Mouse (Mus musculus) G1E-ER4 (cell line): Measurements from ENCODE around the gene Leng9. TPM values are rescaled to one million over a fixed set of nuclear protein-coding genes. Genes with fewer than 3 reads are reported as not detected.

Experiments
- GATA1 ChIP-seq: IDR thresholded peaks from one replicate; pipeline ENCODE4 v1.8.0; 2012; ENCODE audit warnings: low read length, inconsistent platforms
- polyA plus RNA-seq: library from polyadenylated mRNA; stranded (reverse); fragments of >175 nt; gene quantifications from 2 replicates; pipeline ENCODE4 v1.2.3, GENCODE M21; 2012

The Leng9 gene
- polyA plus RNA-seq, 1 experiment = 3.7 TPM

DNA sequence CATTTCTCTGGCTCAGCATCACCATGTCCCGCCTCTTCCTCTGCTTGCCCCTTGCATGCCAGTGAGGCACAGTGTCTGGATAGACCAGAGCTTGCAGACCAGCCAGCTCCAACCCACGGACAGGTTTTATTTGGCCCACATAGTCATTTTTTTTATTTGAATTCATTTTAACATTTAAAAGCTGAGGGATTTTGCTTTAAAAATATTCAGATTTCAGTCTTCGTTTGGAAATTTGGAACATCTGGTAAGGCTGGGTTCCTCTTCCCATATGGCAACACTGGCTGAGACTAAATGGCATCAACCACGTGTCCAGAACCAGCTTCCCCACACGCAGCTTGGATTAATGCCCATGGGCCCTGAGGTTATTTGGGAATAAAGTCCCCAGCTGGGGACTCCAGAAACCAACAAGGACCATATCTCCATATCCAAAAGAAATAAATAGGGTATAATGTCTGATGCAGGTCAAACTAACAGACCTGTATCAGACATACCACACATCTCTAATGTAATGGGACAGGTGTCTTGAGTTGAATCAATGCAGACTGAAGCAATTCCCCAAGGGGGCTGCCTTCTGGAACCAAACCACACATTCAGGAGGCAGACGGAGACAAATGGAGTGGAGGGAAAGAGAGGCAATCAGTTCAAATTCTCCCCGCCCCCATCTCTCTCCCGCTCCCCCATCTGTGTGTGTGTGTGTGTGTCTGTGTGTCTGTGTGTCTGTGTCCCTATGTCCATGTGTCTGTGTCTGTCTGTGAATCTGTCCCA lies 32.9 kb downstream of the Leng9 start:
- no peak for TF ChIP-seq GATA1

GRCm38 (mm10) chr7:4111766-4112165 lies 38.4 kb downstream of the Leng9 start:
- no peak for TF ChIP-seq GATA1

DNA sequence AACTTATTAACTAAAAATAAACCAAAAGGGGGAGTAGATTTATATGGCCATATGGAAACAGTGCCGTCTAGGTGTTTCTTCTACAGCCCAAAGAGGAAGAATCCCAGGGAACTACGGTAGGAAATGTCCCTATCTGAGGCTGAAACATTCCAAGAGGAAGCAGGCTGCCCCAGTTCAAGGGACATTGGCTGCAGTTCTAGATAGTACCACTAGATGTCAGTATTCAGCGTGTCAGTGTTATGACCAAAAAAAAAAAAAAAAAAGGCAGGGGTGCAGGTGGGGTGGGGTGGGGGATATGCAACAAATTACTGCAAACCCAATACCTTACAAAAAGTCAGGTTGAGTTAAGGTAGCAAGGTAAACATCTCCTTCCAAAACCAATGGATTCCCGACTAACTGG lies 46.8 kb downstream of the Leng9 start:
- TF ChIP-seq GATA1 = no peak

DNA sequence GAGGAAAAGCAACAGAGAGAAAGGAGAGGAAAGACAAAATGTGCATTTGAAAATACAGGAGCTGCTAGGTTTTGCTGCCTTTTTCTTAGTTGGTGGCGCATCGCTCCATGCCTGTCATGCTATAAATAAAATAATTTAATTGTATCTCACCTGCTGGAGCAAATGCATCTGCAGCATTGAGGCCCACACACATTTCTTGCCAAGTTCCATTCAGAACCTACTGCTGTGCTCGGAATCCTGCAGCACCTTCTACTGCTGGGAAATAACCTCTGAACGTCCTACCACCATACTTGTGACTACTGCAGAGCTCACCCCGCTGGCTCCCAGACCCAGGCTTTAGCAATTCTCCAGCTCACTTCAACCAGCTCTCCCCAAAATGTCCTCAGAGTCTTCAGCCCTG lies 49.0 kb downstream of the Leng9 start:
- no peak for TF ChIP-seq GATA1

DNA sequence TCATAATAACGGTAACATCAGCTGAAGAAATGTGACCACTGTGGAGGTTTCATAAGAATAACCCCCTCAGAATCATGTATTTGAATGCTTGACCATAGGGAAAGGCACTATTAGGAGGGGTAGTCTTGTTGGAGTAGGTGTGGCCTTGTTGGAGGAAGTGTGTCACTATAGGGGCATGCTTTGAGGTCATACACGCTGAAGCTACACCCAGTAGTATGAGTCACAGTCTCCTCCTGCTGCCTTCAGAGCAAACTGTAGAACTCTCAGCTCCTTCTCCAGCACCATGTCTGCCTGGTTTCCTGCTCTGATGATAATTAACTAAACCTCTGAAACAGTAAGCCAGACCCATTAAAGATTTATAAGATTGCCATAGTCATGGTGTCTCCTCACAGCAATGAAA lies 51.3 kb downstream of the Leng9 start:
- no peak for TF ChIP-seq GATA1

- no peak for TF ChIP-seq GATA1
These were observed 51.9 kb downstream of the Leng9 start for GRCm38 (mm10) chr7:4098301-4098700.

Other genes with a start within 250 kb of the Leng9 start
- not detected in 2 replicates for gene Lilra6, start 234.9 kb downstream of the Leng9 start, polyA plus RNA-seq
- gene Lair1, start 87.2 kb downstream of the Leng9 start, polyA plus RNA-seq = 0.01 TPM in 1 of 2 replicates, not detected in the other
- not detected in 2 replicates for gene Ttyh1, start 31.0 kb downstream of the Leng9 start, polyA plus RNA-seq
- gene Leng8, start 13.3 kb downstream of the Leng9 start, polyA plus RNA-seq = 149 and 188 TPM in 2 replicates
- gene Cdc42ep5, start 14.5 kb upstream of the Leng9 start, polyA plus RNA-seq = 10.8 and 14.3 TPM in 2 replicates
- not detected in 2 replicates for gene Lilra5, start 87.4 kb upstream of the Leng9 start, polyA plus RNA-seq
- gene Ncr1, start 187.3 kb upstream of the Leng9 start, polyA plus RNA-seq = not detected in 2 replicates
- gene Gp6, start 247.4 kb upstream of the Leng9 start, polyA plus RNA-seq = not detected in 2 replicates